Mouse (Mus musculus): ENCODE results near the gene Pdzd7. TPM values are rescaled to one million over a fixed set of nuclear protein-coding genes. Genes with fewer than 3 reads are reported as not detected.

Pdzd7 gene
- under 1 TPM; 0.41 to 0.76 TPM for polyA plus RNA-seq (2017; shearing (Covaris generic))

DNA sequence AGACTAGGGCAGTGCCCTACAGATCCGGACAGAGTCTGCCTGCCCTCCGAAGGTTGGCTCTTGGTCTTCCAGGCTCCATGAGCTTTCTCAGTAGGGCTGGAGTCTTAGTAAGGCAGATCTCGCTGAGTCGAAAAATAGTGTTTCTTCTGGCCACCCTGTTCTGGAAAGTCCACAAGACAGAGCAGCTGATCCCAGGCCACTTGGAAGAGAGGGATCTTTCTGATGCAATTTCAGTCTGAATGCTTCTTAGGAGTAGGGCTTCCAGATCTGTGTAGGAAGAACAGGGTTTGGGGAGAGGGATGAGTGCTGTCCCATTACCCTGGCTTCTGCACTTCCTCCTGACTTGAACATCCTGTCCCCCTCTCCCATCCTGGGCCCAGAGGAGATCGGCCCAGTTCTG is at the start of gene Pdzd7:
Gene Pdzd7, minus strand, starts transcription at position 67 of the 400 bp plus-strand sequence.

DNA sequence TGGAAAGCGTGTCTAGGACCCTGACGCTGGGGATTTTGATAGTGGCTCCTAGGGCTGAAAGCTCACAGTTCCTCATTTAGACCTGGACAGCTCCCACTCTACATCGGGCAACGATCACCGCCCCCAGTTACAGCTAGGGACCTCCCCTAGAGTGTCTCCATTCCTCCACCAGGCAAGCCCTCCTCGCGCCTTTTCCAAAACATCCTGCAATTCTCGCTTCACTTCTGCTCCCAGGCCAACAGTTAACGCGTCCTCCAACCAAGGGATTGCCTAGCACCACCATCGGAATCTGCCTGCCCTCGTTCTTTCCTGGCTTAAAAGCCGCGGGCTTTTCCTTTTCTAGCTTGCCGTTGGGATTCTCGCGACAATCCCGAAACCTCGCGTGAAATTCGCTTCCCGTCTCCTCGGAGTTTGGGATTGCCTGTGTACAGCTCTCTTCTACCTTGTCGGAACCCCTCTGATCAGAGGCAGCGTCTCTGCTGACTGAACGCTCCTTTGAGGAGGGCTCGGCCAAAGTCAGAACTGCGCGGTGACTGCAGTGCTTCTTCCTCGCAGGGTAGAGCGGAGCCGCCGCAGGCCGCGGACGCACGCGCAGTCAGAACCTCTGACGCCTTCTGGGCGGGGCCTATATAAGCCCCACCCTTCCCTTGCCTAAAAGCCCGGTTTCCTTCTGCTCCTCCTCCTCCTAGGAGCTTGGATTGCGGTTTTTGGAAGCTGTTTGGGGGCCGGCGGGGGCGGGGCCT is 29.2 kb upstream of the Pdzd7 start, which contains the start of gene Kazald1:
Gene Kazald1, plus strand, starts transcription at position 662 of the 743 bp plus-strand sequence.

DNA sequence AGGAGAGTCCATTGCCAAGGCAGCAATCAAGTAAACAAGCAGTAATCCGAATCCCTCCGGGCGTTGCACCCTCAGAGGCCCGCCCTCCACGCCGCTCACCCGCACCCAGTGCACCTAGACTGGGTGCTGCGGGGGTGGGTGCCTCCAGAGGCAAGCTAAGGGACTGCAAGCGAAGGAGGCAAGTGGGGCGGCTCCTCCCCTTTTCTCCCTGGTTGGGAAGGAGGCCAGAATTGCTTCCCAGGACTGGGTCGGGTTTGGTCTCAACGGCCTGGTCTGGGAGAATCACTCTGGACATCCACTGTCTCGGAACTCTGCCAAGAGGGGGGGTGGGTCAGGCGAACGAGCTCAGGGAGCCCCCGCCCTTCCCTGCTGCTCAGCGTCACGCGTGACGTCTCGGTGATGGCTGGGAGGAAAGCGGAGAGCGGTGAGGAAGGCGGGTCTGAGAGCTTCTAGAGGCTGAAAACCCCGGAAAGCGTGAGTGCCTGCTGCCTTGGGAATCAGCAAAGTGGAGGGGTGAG is 2.0 kb upstream of the Pdzd7 start, which contains the start of gene Sfxn3:
Gene Sfxn3, plus strand, starts transcription at position 87 of the 518 bp plus-strand sequence.

DNA sequence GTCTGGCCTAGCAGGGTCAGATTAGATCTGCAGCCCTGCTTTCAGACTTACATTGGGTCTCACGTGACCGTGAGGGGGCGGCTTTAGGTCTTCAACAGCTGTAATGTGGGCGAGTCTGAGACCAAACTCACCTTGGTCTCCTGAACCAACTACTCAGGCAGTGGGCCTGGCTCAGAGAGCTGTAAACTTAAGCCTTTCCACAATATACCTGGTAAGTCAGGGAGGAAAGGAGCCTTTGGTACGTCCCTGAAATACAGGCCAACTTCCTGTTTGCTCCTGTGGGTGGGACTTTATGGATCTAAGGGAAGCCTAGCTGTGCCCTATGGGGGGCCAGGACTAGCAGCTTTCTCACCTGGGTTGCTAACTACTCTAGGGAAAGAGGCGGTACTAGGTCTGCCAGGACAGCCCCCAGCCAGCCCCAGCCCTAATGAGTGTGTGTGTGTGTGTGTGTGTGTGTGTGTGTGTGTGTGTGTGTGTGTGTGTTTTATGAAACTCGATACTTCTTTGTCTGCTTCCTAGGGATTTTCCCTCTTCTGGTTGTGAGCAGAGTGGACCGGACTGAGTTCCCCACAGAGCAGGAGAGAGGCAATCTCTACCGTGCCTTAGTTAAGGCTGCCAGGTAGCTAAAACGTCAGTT is 31.1 kb downstream of the Pdzd7 start, which contains the start of gene Lzts2:
Gene Lzts2, plus strand, starts transcription at position 80 of the 637 bp plus-strand sequence.

DNA sequence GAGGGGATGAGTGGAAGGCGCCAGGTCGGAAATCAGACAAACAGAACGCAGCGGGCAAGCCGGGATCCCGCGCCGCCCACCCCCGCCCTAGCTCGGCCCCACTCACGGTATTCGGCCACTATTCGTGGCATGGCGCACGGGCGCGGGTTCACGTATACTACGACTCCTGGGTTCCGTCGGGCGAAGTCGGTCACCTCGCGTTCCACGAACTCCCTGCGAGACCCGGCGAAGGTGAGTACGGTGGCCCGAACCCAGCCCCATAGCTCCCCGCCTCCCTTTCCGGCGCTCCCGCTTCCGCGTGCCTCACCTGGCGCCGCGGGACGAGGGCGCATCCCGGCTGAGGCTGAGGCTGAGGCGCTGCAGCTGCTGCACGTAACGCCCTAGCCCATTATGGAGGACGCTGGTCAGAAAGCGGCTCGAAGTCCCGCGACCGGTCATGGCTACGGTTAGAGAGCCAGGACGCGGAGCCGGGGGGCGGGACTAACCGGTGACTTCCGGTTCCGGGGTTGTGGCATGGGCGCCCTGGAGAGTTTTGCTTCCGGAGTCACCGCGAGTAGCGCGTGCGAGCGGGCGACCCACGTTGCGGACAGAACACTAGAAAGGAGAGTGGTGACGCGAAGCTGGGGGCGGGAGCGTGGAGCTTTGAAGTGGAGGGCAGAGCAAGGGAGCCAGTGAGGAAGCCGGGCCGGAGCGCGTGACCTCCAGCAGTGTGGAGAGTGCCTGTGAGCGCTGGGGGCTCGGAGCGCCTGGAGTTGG is 39.4 kb downstream of the Pdzd7 start, which contains the start of gene Mrpl43:
Gene Mrpl43, minus strand, starts transcription at position 486 of the 756 bp plus-strand sequence.

DNA sequence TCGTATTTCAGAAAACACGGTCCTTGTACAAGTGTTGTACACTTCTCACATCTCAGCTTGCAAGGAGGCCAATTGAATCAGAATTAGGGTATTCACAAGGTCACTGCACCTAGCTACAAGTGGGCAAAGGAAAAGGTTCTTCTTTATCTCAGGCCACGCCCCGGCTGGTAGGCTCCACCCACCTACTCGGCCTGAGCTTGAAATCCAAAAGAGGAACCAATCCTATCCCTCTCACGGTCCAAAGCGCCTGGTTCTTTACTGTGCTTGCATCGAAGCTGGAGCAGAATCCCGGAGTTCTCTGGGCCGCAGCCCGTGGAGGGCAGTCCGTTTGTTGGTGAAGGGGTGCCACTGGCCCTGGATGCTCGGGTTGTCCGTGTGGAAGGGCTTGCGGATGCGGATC is 40.1 kb downstream of the Pdzd7 start, which contains the start of gene Twnk:
Gene Twnk, plus strand, starts transcription at position 220 of the 400 bp plus-strand sequence.

DNA sequence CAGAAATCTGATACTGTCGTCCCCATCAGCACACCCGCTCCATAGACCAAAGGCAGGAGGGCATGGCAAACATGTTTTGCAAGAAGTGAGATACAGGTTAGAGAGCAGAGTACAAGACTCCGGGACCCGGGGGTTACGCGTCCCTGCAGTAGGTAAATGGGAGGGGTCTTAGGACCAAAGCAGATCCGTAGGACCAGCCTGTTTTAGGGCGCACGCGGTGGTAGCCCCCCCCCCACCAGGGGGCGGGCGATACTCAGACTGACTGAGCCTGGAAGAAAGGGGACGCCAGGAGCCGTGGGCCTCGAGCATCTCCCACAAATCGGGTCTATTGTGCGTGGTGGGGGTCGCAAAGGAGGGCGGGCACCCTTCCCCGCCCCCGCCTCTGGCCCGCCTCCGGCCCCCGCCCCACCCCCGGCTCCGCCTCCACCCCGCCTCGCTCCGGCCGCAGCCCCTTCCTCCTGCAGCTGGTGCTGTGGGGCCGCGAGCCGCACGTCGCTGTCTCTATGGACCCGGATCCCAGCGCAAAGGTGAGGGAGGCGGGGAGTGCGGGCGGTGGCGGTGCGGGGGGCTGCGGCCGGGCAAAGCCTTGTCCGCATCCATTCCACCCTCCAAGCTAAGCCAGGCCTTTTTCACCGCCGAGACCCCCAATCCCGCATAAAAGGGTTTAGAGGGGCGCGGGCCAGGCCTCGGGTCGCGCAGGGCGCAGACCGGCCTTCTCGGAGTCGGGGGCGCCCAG is 56.5 kb downstream of the Pdzd7 start, which contains the start of gene Sema4g:
Gene Sema4g, plus strand, starts transcription at position 271 of the 736 bp plus-strand sequence.

Other genes with a start within 250 kb of the Pdzd7 start
- 10 to 100 TPM; 35.8 to 41.4 TPM for gene Slf2, start 114.6 kb downstream of the Pdzd7 start, polyA plus RNA-seq (2017; shearing (Covaris generic))
- 1 to 10 TPM in 1 of 2 experiments, under 1 TPM in 1; 0.36 to 1.4 TPM for gene Sema4g, start 56.6 kb downstream of the Pdzd7 start, polyA plus RNA-seq (2017; shearing (Covaris generic))
- gene Twnk, start 40.1 kb downstream of the Pdzd7 start, polyA plus RNA-seq (2017; shearing (Covaris generic)), result 10 to 100 TPM; 13.5 to 15.4 TPM
- gene Mrpl43, start 39.3 kb downstream of the Pdzd7 start, polyA plus RNA-seq (2017; shearing (Covaris generic)), result 10 to 100 TPM; 54.3 to 60.8 TPM
- 1 to 10 TPM; 6.6 to 7.6 TPM for gene Lzts2, start 31.3 kb downstream of the Pdzd7 start, polyA plus RNA-seq (2017; shearing (Covaris generic))
- gene Sfxn3, start 1.8 kb upstream of the Pdzd7 start, polyA plus RNA-seq (2017; shearing (Covaris generic)), result 10 to 100 TPM; 68.5 to 71.5 TPM
- gene Kazald1, start 29.5 kb upstream of the Pdzd7 start, polyA plus RNA-seq (2017; shearing (Covaris generic)), result 1 to 10 TPM in 1 of 2 experiments, under 1 TPM in 1; 0.37 to 1.6 TPM
- gene Tlx1, start 105.0 kb upstream of the Pdzd7 start, polyA plus RNA-seq (2017; shearing (Covaris generic)), result not detected
- gene Lbx1, start 190.1 kb upstream of the Pdzd7 start, polyA plus RNA-seq (2017; shearing (Covaris generic)), result not detected